Mouse (Mus musculus): ENCODE data around the gene Adamts12. TPM values are rescaled to one million over a fixed set of nuclear protein-coding genes. Genes with fewer than 3 reads are reported as not detected.

Adamts12 gene
- total and polyA plus RNA-seq, 3 experiments, result not detected

GRCm38 (mm10) chr15:11116853-11117252 is 52.3 kb downstream of the Adamts12 start:
- TF ChIP-seq RAD21 (IDR thresholded peaks at IDR 0.05; ENCODE audit: low read depth, low read length), result no peak
- no peak for TF ChIP-seq EP300 (IDR thresholded peaks at IDR 0.05; ENCODE audit: low read depth in 1 of 2, low read length in 2 of 2)
- TF ChIP-seq POLR2AphosphoS5 (IDR thresholded peaks at IDR 0.05; ENCODE audit: borderline replicate concordance, low read depth, low read length), result no peak
- TF ChIP-seq ETS1 (IDR thresholded peaks at IDR 0.05; ENCODE audit: low read depth, low read length), result no peak
- TF ChIP-seq CTCF (IDR thresholded peaks at IDR 0.05 in 2 of 3, conservative IDR thresholded peaks at IDR 0.05 in 1 of 3; ENCODE audit: control insufficient read depth in 1 of 3, insufficient read depth in 1 of 3, low read depth in 2 of 3, low read length in 3 of 3, poor library complexity in 1 of 3, severe bottlenecking in 1 of 3), result no peak
- no peak for TF ChIP-seq TAL1 (IDR thresholded peaks at IDR 0.05; ENCODE audit: low read length)
- no peak for TF ChIP-seq POLR2AphosphoS2 (IDR thresholded peaks at IDR 0.05; ENCODE audit: low read length)
- no peak for TF ChIP-seq SMC3 (IDR thresholded peaks at IDR 0.05; ENCODE audit: low read depth, low read length)
- no peak for TF ChIP-seq UBTF (IDR thresholded peaks at IDR 0.05; ENCODE audit: borderline replicate concordance, insufficient read depth, low read depth, low read length)
- TF ChIP-seq MYB (IDR thresholded peaks at IDR 0.05; ENCODE audit: low read depth, low read length), result no peak
- no peak for TF ChIP-seq GABPA (IDR thresholded peaks at IDR 0.05; ENCODE audit: low read depth, low read length)
- TF ChIP-seq ELF1 (IDR thresholded peaks at IDR 0.05; ENCODE audit: low read depth, low read length), result no peak
- Histone ChIP-seq H3K9ac (ENCODE audit: control insufficient read depth, low read depth, low read length, poor library complexity, severe bottlenecking) (no peak overlapping the region), H3K79me2 (ENCODE audit: control insufficient read depth, insufficient read depth, low read length, poor library complexity) (no peaks in the 10 kb centered on the region), H3K9me3 (replicated peaks; ENCODE audit: insufficient read depth, low read length) (no peaks in the 10 kb centered on the region), H3K4me1 (ENCODE audit: control insufficient read depth in 1 of 2, insufficient read depth in 2 of 2, low read length in 2 of 2) (no peaks in the 10 kb centered on the region), H3K4me3 (ENCODE audit: control insufficient read depth in 1 of 2, insufficient read depth in 1 of 2, low read depth in 2 of 2, low read length in 2 of 2) (no peak overlapping the region), H3K27ac (ENCODE audit: control insufficient read depth, low read depth, low read length) (no peak overlapping the region), H3K36me3 (ENCODE audit: control insufficient read depth in 1 of 2, insufficient read depth in 2 of 2, low read length in 2 of 2) (no peaks in the 10 kb centered on the region), H3K27me3 (ENCODE audit: control insufficient read depth in 1 of 2, insufficient read depth in 2 of 2, low read length in 2 of 2) (no peaks in the 10 kb centered on the region)
- no peak for DNase-seq (ENCODE audit: low read depth, low spot score)

- Histone ChIP-seq H3K36me3 (ENCODE audit: control insufficient read depth in 1 of 2, insufficient read depth in 2 of 2, low read length in 2 of 2) (no peaks in the 10 kb centered on the region), H3K27me3 (ENCODE audit: control insufficient read depth in 1 of 2, insufficient read depth in 2 of 2, low read length in 2 of 2) (no peaks in the 10 kb centered on the region), H3K4me3 (ENCODE audit: control insufficient read depth in 1 of 2, insufficient read depth in 1 of 2, low read depth in 2 of 2, low read length in 2 of 2) (no peak overlapping the region), H3K27ac (ENCODE audit: control insufficient read depth, low read depth, low read length) (no peak overlapping the region), H3K4me1 (ENCODE audit: control insufficient read depth in 1 of 2, insufficient read depth in 2 of 2, low read length in 2 of 2) (no peaks in the 10 kb centered on the region), H3K9me3 (replicated peaks; ENCODE audit: insufficient read depth, low read length) (no peaks in the 10 kb centered on the region), H3K9ac (ENCODE audit: control insufficient read depth, low read depth, low read length, poor library complexity, severe bottlenecking) (no peak overlapping the region), H3K79me2 (ENCODE audit: control insufficient read depth, insufficient read depth, low read length, poor library complexity) (no peaks in the 10 kb centered on the region)
- no peak for DNase-seq (ENCODE audit: low read depth, low spot score)
- TF ChIP-seq MYC (IDR thresholded peaks at IDR 0.05; ENCODE audit: low read depth, low read length) (no peak), ZMIZ1 (IDR thresholded peaks at IDR 0.05; ENCODE audit: low read depth, low read length) (no peak), TAL1 (IDR thresholded peaks at IDR 0.05; ENCODE audit: low read length) (no peak), MAX (IDR thresholded peaks at IDR 0.05; ENCODE audit: low read length) (no peak), MXI1 (IDR thresholded peaks at IDR 0.05; ENCODE audit: low read depth, low read length) (no peak), GATA1 (IDR thresholded peaks at IDR 0.05; ENCODE audit: low read depth, low read length) (no peak), USF1 (IDR thresholded peaks at IDR 0.05; ENCODE audit: low read depth, low read length) (no peak), ZKSCAN1 (IDR thresholded peaks at IDR 0.05; ENCODE audit: low read depth, low read length) (no peak), CHD1 (IDR thresholded peaks at IDR 0.05; ENCODE audit: low read depth, low read length) (no peak), BHLHE40 (IDR thresholded peaks at IDR 0.05; ENCODE audit: borderline replicate concordance, low read depth, low read length) (no peak), NELFE (IDR thresholded peaks at IDR 0.05; ENCODE audit: low read depth, low read length) (no peak)
Observed at GRCm38 (mm10) chr15:11118371-11118770, 53.8 kb downstream of the Adamts12 start.

All from MEL (cell line).